Mouse (Mus musculus) MEL (cell line): ENCODE results near the gene Rplp2. TPM values are rescaled to one million over a fixed set of nuclear protein-coding genes. Genes with fewer than 3 reads are reported as not detected.

Experiments
- DNase-seq: peaks from one replicate; pipeline ENCODE4 v3.0.0; 2011; ENCODE audit warnings: low read depth, low spot score
- H3K27ac ChIP-seq: 2 replicates; pipeline ENCODE4 v1.5.1; 2012; ENCODE audit warnings: low read depth, mild to moderate bottlenecking, control low read depth, low read length, moderate library complexity; ENCODE audit not compliant: control insufficient read depth
- H3K27me3 ChIP-seq, 2 experiments: fragments of 150-350 bp in 1 of 2; sonication (generic) in 1 of 2; 2 replicates each; pipeline ENCODE4 v1.6.1; 2012; ENCODE audit warnings: low read length in 2 of 2, mild to moderate bottlenecking in 2 of 2, improper control_type of control experiment in 1 of 2, moderate library complexity in 1 of 2; ENCODE audit not compliant: insufficient read depth in 2 of 2, control insufficient read depth in 1 of 2
- H3K36me3 ChIP-seq, 2 experiments: 2 replicates each; pipeline ENCODE4 v1.6.1; 2012 to 2014; ENCODE audit warnings: low read length in 2 of 2, improper control_type of control experiment in 1 of 2, inconsistent platforms in 1 of 2, mild to moderate bottlenecking in 1 of 2; ENCODE audit not compliant: insufficient read depth in 2 of 2, control insufficient read depth in 1 of 2
- H3K4me1 ChIP-seq, 2 experiments: fragments of 150-350 bp in 1 of 2; sonication (generic) in 1 of 2; 2 replicates each; pipeline ENCODE4 v1.6.1; 2012; ENCODE audit warnings: low read length in 2 of 2, improper control_type of control experiment in 1 of 2, mild to moderate bottlenecking in 1 of 2; ENCODE audit not compliant: insufficient read depth in 2 of 2, control insufficient read depth in 1 of 2
- H3K4me3 ChIP-seq, 2 experiments: fragments of 150-350 bp in 1 of 2; sonication (generic) in 1 of 2; 2 replicates each; pipeline ENCODE4 v1.5.1; 2012; ENCODE audit warnings: low read depth in 2 of 2, low read length in 2 of 2, mild to moderate bottlenecking in 2 of 2, moderate library complexity in 2 of 2, control low read depth in 1 of 2, improper control_type of control experiment in 1 of 2; ENCODE audit not compliant: control insufficient read depth in 1 of 2, insufficient read depth in 1 of 2
- H3K79me2 ChIP-seq: 2 replicates; pipeline ENCODE4 v1.6.1; 2012; ENCODE audit warnings: mild to moderate bottlenecking, low read length, moderate library complexity; ENCODE audit not compliant: control insufficient read depth, poor library complexity, insufficient read depth
- H3K9ac ChIP-seq: 2 replicates; pipeline ENCODE4 v1.6.1; 2012; ENCODE audit warnings: low read depth, mild to moderate bottlenecking, control low read depth, low read length, moderate library complexity; ENCODE audit not compliant: control insufficient read depth, poor library complexity, severe bottlenecking
- H3K9me3 ChIP-seq: fragments of 150-350 bp; sonication (generic); replicated peaks from 2 replicates; pipeline ENCODE4 v1.6.1; 2012; ENCODE audit warnings: mild to moderate bottlenecking, low read length, improper control_type of control experiment, moderate library complexity; ENCODE audit not compliant: insufficient read depth
- BHLHE40 ChIP-seq: IDR thresholded peaks from 2 replicates; pipeline ENCODE4 v1.6.1; 2012; ENCODE audit warnings: low read depth, mild to moderate bottlenecking, inconsistent platforms, low read length, improper control_type of control experiment, borderline replicate concordance
- CHD2 ChIP-seq: IDR thresholded peaks from 2 replicates; pipeline ENCODE4 v1.6.1; 2011; ENCODE audit warnings: low read length, improper control_type of control experiment
- CTCF ChIP-seq, 3 experiments: IDR thresholded peaks in 2 of 3; conservative IDR thresholded peaks in 1 of 3; 2 replicates each; pipeline ENCODE4 v1.5.1; 2011 to 2012; ENCODE audit warnings: low read length in 3 of 3, low read depth in 2 of 3, mild to moderate bottlenecking in 2 of 3, improper control_type of control experiment in 1 of 3, inconsistent platforms in 1 of 3, mixed read lengths in 1 of 3, moderate library complexity in 1 of 3; ENCODE audit not compliant: control insufficient read depth in 1 of 3, insufficient read depth in 1 of 3, poor library complexity in 1 of 3, severe bottlenecking in 1 of 3
- ELF1 ChIP-seq: IDR thresholded peaks from 2 replicates; pipeline ENCODE4 v1.6.1; 2014; ENCODE audit warnings: low read depth, mild to moderate bottlenecking, inconsistent platforms, low read length, improper control_type of control experiment, moderate library complexity
- GABPA ChIP-seq: IDR thresholded peaks from 2 replicates; pipeline ENCODE4 v1.6.1; 2012; ENCODE audit warnings: low read depth, mild to moderate bottlenecking, inconsistent platforms, low read length, improper control_type of control experiment, moderate library complexity
- GATA1 ChIP-seq: IDR thresholded peaks from 2 replicates; pipeline ENCODE4 v1.6.1; 2011; ENCODE audit warnings: low read depth, low read length, improper control_type of control experiment
- HCFC1 ChIP-seq: IDR thresholded peaks from 2 replicates; pipeline ENCODE4 v1.6.1; 2012; ENCODE audit warnings: low read depth, mild to moderate bottlenecking, inconsistent platforms, low read length, improper control_type of control experiment, moderate library complexity
- JUND ChIP-seq: IDR thresholded peaks from 2 replicates; pipeline ENCODE4 v1.6.1; 2011; ENCODE audit warnings: low read depth, mild to moderate bottlenecking, improper control_type of control experiment, low read length
- KAT2A ChIP-seq: conservative IDR thresholded peaks from 2 replicates; pipeline ENCODE4 v1.6.1; 2012; ENCODE audit warnings: low read depth, low read length, improper control_type of control experiment, inconsistent platforms
- MAX ChIP-seq: IDR thresholded peaks from 2 replicates; pipeline ENCODE4 v1.6.1; 2011; ENCODE audit warnings: low read length, improper control_type of control experiment
- MAZ ChIP-seq: IDR thresholded peaks from 2 replicates; pipeline ENCODE4 v1.6.1; 2012; ENCODE audit warnings: low read depth, mild to moderate bottlenecking, inconsistent platforms, low read length, improper control_type of control experiment
- MEF2A ChIP-seq: IDR thresholded peaks from 2 replicates; pipeline ENCODE4 v1.6.1; 2014; ENCODE audit warnings: low read depth, mild to moderate bottlenecking, inconsistent platforms, low read length, improper control_type of control experiment; ENCODE audit not compliant: poor library complexity, insufficient replicate concordance, severe bottlenecking; ENCODE audit errors: extremely low read depth
- MXI1 ChIP-seq: IDR thresholded peaks from 2 replicates; pipeline ENCODE4 v1.6.1; 2011; ENCODE audit warnings: mild to moderate bottlenecking, low read depth, low read length, improper control_type of control experiment
- MYB ChIP-seq: IDR thresholded peaks from 2 replicates; pipeline ENCODE4 v1.6.1; 2011; ENCODE audit warnings: mild to moderate bottlenecking, low read depth, low read length, improper control_type of control experiment
- MYC ChIP-seq: IDR thresholded peaks from 2 replicates; pipeline ENCODE4 v1.6.1; 2011; ENCODE audit warnings: low read depth, mild to moderate bottlenecking, low read length, improper control_type of control experiment, moderate library complexity
- NRF1 ChIP-seq: IDR thresholded peaks from 2 replicates; pipeline ENCODE4 v1.6.1; 2014; ENCODE audit warnings: low read depth, mild to moderate bottlenecking, inconsistent platforms, low read length, improper control_type of control experiment, moderate library complexity; ENCODE audit not compliant: poor library complexity, insufficient read depth, severe bottlenecking
- RAD21 ChIP-seq: IDR thresholded peaks from 2 replicates; pipeline ENCODE4 v1.6.1; 2011; ENCODE audit warnings: mild to moderate bottlenecking, low read depth, low read length, improper control_type of control experiment
- TAL1 ChIP-seq: IDR thresholded peaks from 2 replicates; pipeline ENCODE4 v1.6.1; 2012; ENCODE audit warnings: mild to moderate bottlenecking, inconsistent platforms, low read length, moderate library complexity, mixed read lengths
- TCF12 ChIP-seq: IDR thresholded peaks from 2 replicates; pipeline ENCODE4 v1.6.1; 2014; ENCODE audit warnings: low read depth, mild to moderate bottlenecking, inconsistent platforms, low read length, improper control_type of control experiment, moderate library complexity
- UBTF ChIP-seq: IDR thresholded peaks from 2 replicates; pipeline ENCODE4 v1.6.1; 2012; ENCODE audit warnings: low read depth, mild to moderate bottlenecking, inconsistent platforms, low read length, improper control_type of control experiment, moderate library complexity, borderline replicate concordance; ENCODE audit not compliant: insufficient read depth
- ZC3H11A ChIP-seq: IDR thresholded peaks from 2 replicates; pipeline ENCODE4 v1.6.1; 2012; ENCODE audit warnings: low read depth, mild to moderate bottlenecking, inconsistent platforms, low read length, improper control_type of control experiment
- polyA plus RNA-seq, 2 experiments: library from polyadenylated mRNA; stranded (reverse) in 1 of 2; unstranded in 1 of 2; fragments of >175 nt in 1 of 2; fragments of >200 nt in 1 of 2; gene quantifications; 2 replicates each; pipeline versions ENCODE4 v1.2.1 to v1.2.4; 2012; ENCODE audit warnings: low replicate concordance in 2 of 2, low read depth in 1 of 2; ENCODE audit not compliant: insufficient read length in 2 of 2, insufficient read depth in 1 of 2, missing spikeins in 1 of 2
- total RNA-seq: library from RNA; depleted of rRNA; stranded (reverse); fragments of 300-350 nt; gene quantifications from 2 replicates; pipeline ENCODE4 v1.2.3, GENCODE M21; 2012

Gene Rplp2
- total and polyA plus RNA-seq, 3 experiments = 3,503 to 3,690 TPM; not detected in 1

GRCm38 (mm10) chr7:141418970-141419369 is 28.2 kb upstream of the Rplp2 start:
- Histone ChIP-seq H3K27ac (no peak overlapping the region), H3K36me3 (peaks cover 0 to 11% of the 10 kb centered on the region in 2 experiments; a peak in 2 of 4 replicates), H3K9ac (peak overlapping the region; percentile 47), H3K4me1 (peaks cover 5 to 15% of the 10 kb centered on the region in 2 experiments; a peak in 3 of 4 replicates), H3K9me3 (no peaks in the 10 kb centered on the region), H3K4me3 (peak overlapping the region; percentile 7 to 33), H3K27me3 (no peaks in the 10 kb centered on the region; a peak in 1 of 4 replicates), H3K79me2 (no peaks in the 10 kb centered on the region; the same call in 1 of the 2 replicates)
- peak; percentile 93 for DNase-seq
- no peak for TF ChIP-seq GABPA
- no peak for TF ChIP-seq RAD21
- TF ChIP-seq MAX = no peak; the same call in 1 of the 2 replicates
- TF ChIP-seq TAL1 = 0 out of 2 replicates have a peak, but pooled peaks have one; percentile 4
- TF ChIP-seq UBTF = no peak
- no peak for TF ChIP-seq MYB
- TF ChIP-seq MEF2A = no peak
- TF ChIP-seq ELF1 = peak; percentile 28; the same call in 1 of the 2 replicates
- TF ChIP-seq MXI1 = peak; percentile 46; the same call in 1 of the 2 replicates
- 0 out of 2 replicates have a peak, but pooled peaks have one; percentile 30 for TF ChIP-seq MYC
- no peak for TF ChIP-seq CHD2

- H3K36me3 ChIP-seq = peaks cover 0 to 6% of the 10 kb centered on the region in 2 experiments; a peak in 2 of 4 replicates
- H3K4me1 ChIP-seq = peaks cover 5 to 11% of the 10 kb centered on the region in 2 experiments; a peak in 3 of 4 replicates
- no peak for DNase-seq
- H3K79me2 ChIP-seq = no peaks in the 10 kb centered on the region
- no peak overlapping the region for H3K9ac ChIP-seq
- TF ChIP-seq TCF12 = no peak
- no peak for TF ChIP-seq ZC3H11A
- no peak for TF ChIP-seq NRF1
- TF ChIP-seq ELF1 = no peak
- no peak for TF ChIP-seq MAZ
- TF ChIP-seq GABPA = no peak
- no peak for TF ChIP-seq MYC
- no peak for TF ChIP-seq BHLHE40
- no peak for TF ChIP-seq HCFC1
- TF ChIP-seq CHD2 = no peak
- no peak for TF ChIP-seq CTCF (IDR thresholded peaks at IDR 0.05 in 2 of 3, conservative IDR thresholded peaks at IDR 0.05 in 1 of 3; ENCODE audit: control insufficient read depth in 1 of 3, insufficient read depth in 1 of 3, low read depth in 2 of 3, low read length in 3 of 3, poor library complexity in 1 of 3, severe bottlenecking in 1 of 3)
- TF ChIP-seq JUND = no peak
- no peak for TF ChIP-seq GATA1
- TF ChIP-seq KAT2A = no peak
- TF ChIP-seq, all 39 proteins: peak for 0
- no peak overlapping the region for H3K4me3 ChIP-seq
- no peaks in the 10 kb centered on the region; a peak in 1 of 4 replicates for H3K27me3 ChIP-seq
- no peaks in the 10 kb centered on the region for H3K9me3 ChIP-seq
- H3K27ac ChIP-seq = no peak overlapping the region
Measured at GRCm38 (mm10) chr7:141420030-141420702, 27.0 kb upstream of the Rplp2 start.
